Mouse (Mus musculus) heart, postnatal 4 days (tissue): ENCODE results near the gene Churc1. TPM values are rescaled to one million over a fixed set of nuclear protein-coding genes. Genes with fewer than 3 reads are reported as not detected.
A peak's percentile ranks its signal among the peaks of the same experiment; 100 is the strongest.

Experiments
- DNase-seq: peaks from one replicate; pipeline ENCODE4 v3.0.0; 2021
- total RNA-seq, 2 experiments: library from RNA; stranded (reverse); gene quantifications; 2 replicates each; pipeline ENCODE4 v1.2.3; 2021

Gene Churc1
- total RNA-seq, 2 experiments from 2014 or later = 83.0 to 86.7 TPM

GRCm38 (mm10) chr12:76795350-76795749 lies 30.0 kb downstream of the Churc1 start, which contains the start of gene Gpx2:
Gpx2 (minus strand) TSS chr12:76795554.
- no peak for DNase-seq

- no peak for DNase-seq
Observed at GRCm38 (mm10) chr12:76796938-76797539, 31.7 kb downstream of the Churc1 start.

GRCm38 (mm10) chr12:76798008-76798720 lies 32.8 kb downstream of the Churc1 start:
- DNase-seq = no peak

- no peak for DNase-seq
Observed at GRCm38 (mm10) chr12:76803028-76803427, 37.7 kb downstream of the Churc1 start.

- DNase-seq = peak; percentile 74
Observed at GRCm38 (mm10) chr12:76803700-76804252, 38.4 kb downstream of the Churc1 start.

- DNase-seq = no peak
Observed at GRCm38 (mm10) chr12:76805056-76805811, 39.9 kb downstream of the Churc1 start.

GRCm38 (mm10) chr12:76807796-76808195 lies 42.5 kb downstream of the Churc1 start:
- no peak for DNase-seq

GRCm38 (mm10) chr12:76810491-76810890 lies 45.2 kb downstream of the Churc1 start:
- DNase-seq = no peak

- DNase-seq = no peak
Observed at GRCm38 (mm10) chr12:76811006-76811405, 45.7 kb downstream of the Churc1 start.

GRCm38 (mm10) chr12:76813543-76813942 lies 48.2 kb downstream of the Churc1 start:
- no peak for DNase-seq

- no peak for DNase-seq
Observed at GRCm38 (mm10) chr12:76814120-76814519, 48.8 kb downstream of the Churc1 start.

- no peak for DNase-seq
Observed at GRCm38 (mm10) chr12:76816720-76817119, 51.4 kb downstream of the Churc1 start.

- no peak for DNase-seq
Observed at GRCm38 (mm10) chr12:76817176-76817575, 51.8 kb downstream of the Churc1 start.

- no peak for DNase-seq
Observed at GRCm38 (mm10) chr12:76818120-76818519, 52.8 kb downstream of the Churc1 start.

- DNase-seq = no peak
Observed at GRCm38 (mm10) chr12:76818908-76819307, 53.6 kb downstream of the Churc1 start.

GRCm38 (mm10) chr12:76819816-76820215 lies 54.5 kb downstream of the Churc1 start:
- no peak for DNase-seq

- no peak for DNase-seq
Observed at GRCm38 (mm10) chr12:76820615-76821014, 55.3 kb downstream of the Churc1 start.

- DNase-seq = peak; percentile 28
Observed at GRCm38 (mm10) chr12:76822002-76822650, 56.8 kb downstream of the Churc1 start.

- no peak for DNase-seq
Observed at GRCm38 (mm10) chr12:76822651-76823041, 57.3 kb downstream of the Churc1 start, which contains the start of gene Rab15. Rab15 (minus strand) TSS chr12:76822908.

- no peak for DNase-seq
Observed at GRCm38 (mm10) chr12:76825283-76825682, 59.9 kb downstream of the Churc1 start.

- peak; percentile 28 for DNase-seq
Observed at GRCm38 (mm10) chr12:76832704-76833103, 67.4 kb downstream of the Churc1 start.
